Mouse (Mus musculus): Measurements from ENCODE around the gene Carmil2. TPM values are rescaled to one million over a fixed set of nuclear protein-coding genes. Genes with fewer than 3 reads are reported as not detected.

The Carmil2 gene
- polyA plus RNA-seq, 1 experiment from 2014 or later, result 2.8 TPM

DNA sequence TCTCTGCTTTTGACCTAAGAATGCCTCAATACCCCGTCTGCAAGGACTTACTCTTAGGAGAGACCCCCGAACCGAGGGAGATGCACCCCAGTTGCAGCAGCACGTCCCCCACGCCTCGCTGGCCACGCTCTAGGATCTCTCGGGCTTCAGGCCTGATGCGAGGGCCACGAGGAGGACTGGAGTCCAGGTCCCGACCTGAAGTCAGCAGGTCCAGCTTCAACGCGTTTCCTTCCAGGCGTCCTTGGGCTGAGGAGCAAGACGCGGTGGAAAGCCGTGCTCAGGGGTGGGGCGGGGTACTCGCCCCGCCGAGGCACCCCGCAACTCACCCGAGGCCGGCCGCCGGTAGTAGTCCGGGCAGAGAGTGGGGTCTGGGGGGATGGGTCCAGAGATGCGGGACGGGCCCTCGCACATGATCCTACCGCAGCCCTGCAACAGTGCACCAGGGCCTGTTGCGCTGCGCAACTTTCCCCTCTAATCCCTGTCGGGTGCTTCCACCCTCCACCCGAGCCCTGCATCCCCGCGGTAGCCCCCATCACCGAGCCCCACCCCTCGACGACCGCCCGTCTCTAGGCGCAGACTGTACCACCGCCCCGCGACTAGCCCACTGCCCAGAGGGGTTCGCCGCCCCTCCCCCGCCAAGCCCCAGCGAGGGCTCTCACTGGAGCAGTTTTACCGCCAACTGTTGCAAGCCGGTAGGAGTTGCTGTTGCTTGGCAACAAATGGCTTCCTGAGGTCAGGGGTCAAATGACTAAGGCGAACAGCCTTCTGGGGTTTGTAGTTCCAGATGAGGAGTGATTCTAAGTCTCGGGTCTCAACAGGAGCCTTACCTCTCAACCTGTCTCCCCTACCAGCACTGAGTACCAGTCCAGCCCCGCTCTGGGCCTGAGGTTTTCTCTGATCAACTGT lies 21.7 kb downstream of the Carmil2 start, which contains the start of the genes 4933405L10Rik and Enkd1:
TSS of gene 4933405L10Rik (plus strand) at position 158 of the 906 bp plus-strand sequence.
TSS of gene Enkd1 (minus strand) at position 713 of the 906 bp plus-strand sequence.
- Histone ChIP-seq H3K4me2 (replicated peaks) (peak within 1 kb of the TSS; percentile 93), H3K27ac (peak within 1 kb of the TSS; percentile 41), H3K9me3 (no peaks in the 10 kb centered on the region), H3K36me3 (peaks cover 19% of the 10 kb centered on the region), H3K27me3 (no peaks in the 10 kb centered on the region), H3K4me3 (peak within 1 kb of the TSS; percentile 78), H3K4me1 (peaks cover 17% of the 10 kb centered on the region), H3K9ac (peak within 1 kb of the TSS; percentile 79)
- ATAC-seq (ENCODE audit: insufficient number of reproducible peaks, insufficient read depth, low FRiP score, low TSS enrichment), result peak; percentile 75
- WGBS, result 1% methylated on average over 55 of the region's 55 CpGs

DNA sequence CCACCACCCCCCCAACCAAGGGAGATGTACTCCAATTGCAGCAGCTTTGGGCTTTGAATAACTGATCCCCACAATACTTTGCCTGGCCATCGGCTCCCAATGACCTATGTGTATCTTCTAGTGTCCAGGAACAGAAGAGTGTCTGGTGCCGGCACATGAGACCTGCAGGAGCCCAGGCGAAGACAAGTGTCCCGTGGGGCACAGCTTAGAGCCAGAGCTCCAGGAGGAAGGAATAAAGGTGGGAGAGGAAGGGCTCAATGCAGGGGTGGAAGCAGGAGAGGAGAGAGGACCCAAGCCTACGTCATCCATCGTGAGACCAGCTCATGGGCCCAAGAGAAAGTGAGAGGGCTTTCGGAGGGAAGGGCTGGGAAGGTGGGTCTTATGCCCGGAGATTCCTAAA lies 22.6 kb downstream of the Carmil2 start:
- Histone ChIP-seq H3K9me3 (no peaks in the 10 kb centered on the region), H3K4me3 (no peak overlapping the region)
- WGBS, result 91% methylated on average over 8 of the region's 8 CpGs

DNA sequence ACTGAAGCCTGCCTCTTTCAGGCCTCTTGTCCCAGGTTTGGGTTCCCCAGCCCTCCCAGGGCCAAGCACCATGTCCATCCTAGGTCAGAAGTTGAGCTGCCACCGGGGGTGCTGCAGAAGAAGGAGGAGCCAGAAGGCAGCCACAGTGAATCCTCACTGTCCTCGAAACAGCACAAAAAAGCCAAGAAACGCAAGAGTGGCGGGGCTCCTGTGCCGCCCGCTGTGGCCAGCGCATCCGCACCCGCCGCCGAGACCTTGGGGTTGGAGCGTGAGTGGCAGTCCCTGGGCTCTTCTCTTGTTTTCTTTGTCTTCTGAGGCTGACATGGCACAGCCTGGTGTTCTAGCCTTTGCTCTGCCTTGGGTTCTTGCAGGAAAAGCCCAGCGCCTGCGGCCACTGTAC lies 23.2 kb downstream of the Carmil2 start:
- peaks cover 17% of the 10 kb centered on the region for H3K4me1 ChIP-seq
- H3K27me3 ChIP-seq, result no peaks in the 10 kb centered on the region
- H3K4me2 ChIP-seq (replicated peaks), result no peak overlapping the region
- 0 out of 2 replicates have a peak, but pooled peaks cover 3% of the 10 kb centered on the region for H3K36me3 ChIP-seq
- 80% methylated on average over 14 of the region's 14 CpGs for WGBS
- no peak overlapping the region for H3K27ac ChIP-seq
- no peak overlapping the region for H3K9ac ChIP-seq
- ATAC-seq (ENCODE audit: insufficient number of reproducible peaks, insufficient read depth, low FRiP score, low TSS enrichment), result no peak
- no peak overlapping the region for H3K4me3 ChIP-seq
- H3K9me3 ChIP-seq, result no peaks in the 10 kb centered on the region

More for the DNA sequence above, 22.6 kb downstream of the Carmil2 start:
- H3K27ac ChIP-seq, result no peak overlapping the region
- H3K27me3 ChIP-seq, result no peaks in the 10 kb centered on the region
- peaks cover 17% of the 10 kb centered on the region for H3K4me1 ChIP-seq
- peak overlapping the region; percentile 93; the same call in 1 of the 2 replicates for H3K4me2 ChIP-seq (replicated peaks)
- no peak for ATAC-seq (ENCODE audit: insufficient number of reproducible peaks, insufficient read depth, low FRiP score, low TSS enrichment)
- H3K36me3 ChIP-seq, result peaks cover 9% of the 10 kb centered on the region
- H3K9ac ChIP-seq, result no peak overlapping the region

DNA sequence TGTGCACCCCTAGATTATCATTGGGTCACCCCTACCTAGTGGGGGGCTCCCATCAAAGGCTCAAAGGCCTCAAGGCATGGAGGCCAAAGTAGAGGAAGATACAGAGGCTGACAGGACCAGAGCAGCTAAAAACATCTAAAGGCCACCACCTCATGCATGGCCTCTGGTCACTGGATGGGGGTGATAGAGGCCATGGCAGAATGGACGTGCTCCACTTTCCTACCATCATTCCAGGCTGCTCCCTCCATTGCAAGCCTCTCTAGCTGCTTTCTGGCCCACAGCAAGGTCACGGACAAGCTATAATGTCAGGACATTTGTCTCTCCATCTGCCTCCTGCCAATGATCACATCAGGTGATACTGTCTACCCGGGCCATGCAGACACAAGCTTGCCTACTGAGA lies 26.2 kb downstream of the Carmil2 start:
- no peak overlapping the region for H3K4me3 ChIP-seq
- no peaks in the 10 kb centered on the region for H3K9me3 ChIP-seq
- no peak for ATAC-seq (ENCODE audit: insufficient number of reproducible peaks, insufficient read depth, low FRiP score, low TSS enrichment)
- H3K4me1 ChIP-seq, result peaks cover 5% of the 10 kb centered on the region
- WGBS, result 78% methylated on average over 3 of the region's 3 CpGs
- no peak overlapping the region for H3K27ac ChIP-seq
- H3K9ac ChIP-seq, result no peak overlapping the region
- H3K27me3 ChIP-seq, result no peaks in the 10 kb centered on the region
- no peak overlapping the region for H3K4me2 ChIP-seq (replicated peaks)
- H3K36me3 ChIP-seq, result peaks cover 15% of the 10 kb centered on the region

DNA sequence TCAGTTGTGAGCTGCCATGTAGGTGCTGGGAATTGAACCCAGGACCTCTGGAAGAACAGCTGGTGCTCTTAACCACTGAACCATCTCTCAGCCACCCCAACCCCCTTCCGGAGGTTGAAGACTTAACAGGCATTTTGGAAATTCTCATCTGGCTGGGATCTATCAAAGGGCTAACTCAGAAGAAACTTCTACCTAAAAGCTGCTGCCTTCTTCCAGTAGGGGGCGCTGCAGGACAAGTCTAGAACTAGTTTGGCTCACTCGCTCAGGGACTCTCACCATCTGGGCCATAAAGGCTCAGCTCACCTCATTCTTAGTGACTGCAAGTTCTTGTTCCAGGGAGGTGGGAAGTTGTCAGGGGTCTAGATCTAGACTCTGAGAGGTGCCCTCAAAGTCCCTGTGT lies 28.1 kb downstream of the Carmil2 start:
- H3K4me3 ChIP-seq, result no peak overlapping the region
- no peaks in the 10 kb centered on the region for H3K9me3 ChIP-seq
- no peak overlapping the region for H3K27ac ChIP-seq
- no peaks in the 10 kb centered on the region for H3K27me3 ChIP-seq
- H3K4me2 ChIP-seq (replicated peaks), result no peak overlapping the region
- WGBS, result 11% methylated on average over 3 of the region's 3 CpGs
- H3K36me3 ChIP-seq, result peaks cover 16% of the 10 kb centered on the region
- ATAC-seq (ENCODE audit: insufficient number of reproducible peaks, insufficient read depth, low FRiP score, low TSS enrichment), result no peak
- no peaks in the 10 kb centered on the region for H3K4me1 ChIP-seq
- no peak overlapping the region for H3K9ac ChIP-seq

DNA sequence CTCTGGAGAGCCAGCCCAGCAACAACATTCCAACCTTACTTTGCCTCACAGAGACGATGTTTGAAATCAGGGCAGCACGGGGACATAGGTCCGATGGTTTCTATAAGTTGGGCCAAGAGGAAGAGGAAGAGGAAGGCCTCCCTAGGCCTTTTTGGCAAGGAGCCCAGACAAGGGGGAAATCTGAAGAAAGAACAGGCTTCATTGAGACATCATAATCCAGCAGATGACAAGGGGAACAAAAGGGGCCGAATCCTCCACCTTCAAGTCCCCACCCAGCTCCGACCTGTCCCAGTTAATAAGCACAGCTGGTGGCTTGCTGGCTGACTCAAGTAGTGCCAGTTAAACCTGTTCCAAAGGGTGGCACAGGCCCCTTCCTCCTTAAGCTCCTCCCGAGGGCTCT lies 29.0 kb downstream of the Carmil2 start:
- no peak overlapping the region for H3K9ac ChIP-seq
- H3K4me3 ChIP-seq, result no peak overlapping the region
- 79% methylated on average over 6 of the region's 6 CpGs for WGBS
- ATAC-seq (ENCODE audit: insufficient number of reproducible peaks, insufficient read depth, low FRiP score, low TSS enrichment), result no peak
- no peaks in the 10 kb centered on the region for H3K27me3 ChIP-seq
- no peaks in the 10 kb centered on the region for H3K9me3 ChIP-seq
- H3K36me3 ChIP-seq, result peaks cover 16% of the 10 kb centered on the region
- H3K27ac ChIP-seq, result no peak overlapping the region
- no peaks in the 10 kb centered on the region for H3K4me1 ChIP-seq
- H3K4me2 ChIP-seq (replicated peaks), result no peak overlapping the region

DNA sequence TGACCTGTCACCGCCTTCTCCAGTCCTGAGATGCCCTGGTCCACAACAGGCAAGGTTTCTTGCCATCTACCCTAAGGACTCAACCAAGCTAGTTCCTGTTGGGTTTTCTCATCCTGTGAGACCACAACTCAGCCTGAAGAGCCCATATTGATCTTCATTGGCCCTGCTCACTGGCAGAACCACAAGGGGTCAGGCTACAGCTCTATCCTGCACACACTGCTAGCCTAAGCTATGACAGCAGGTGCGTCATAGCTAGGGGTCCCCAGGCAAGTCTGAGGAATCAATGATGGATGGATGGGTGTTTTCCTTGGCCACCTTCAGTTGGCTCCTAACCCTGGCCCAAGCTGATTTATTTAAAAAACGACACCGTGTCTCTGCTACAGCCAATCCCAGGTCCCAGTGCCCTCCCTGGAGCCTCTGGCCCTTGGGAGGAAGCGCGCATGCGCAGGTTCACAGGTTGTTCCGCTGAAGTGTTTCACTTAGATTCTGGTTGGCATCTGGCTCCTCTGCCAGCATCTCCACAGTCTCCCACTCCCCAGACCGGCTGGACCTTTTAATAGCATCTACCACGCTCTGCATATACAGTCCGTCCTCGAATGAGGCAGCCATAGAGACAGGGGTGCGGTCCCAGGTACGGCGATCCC lies 30.4 kb downstream of the Carmil2 start:
- H3K9ac ChIP-seq, result no peak overlapping the region

DNA sequence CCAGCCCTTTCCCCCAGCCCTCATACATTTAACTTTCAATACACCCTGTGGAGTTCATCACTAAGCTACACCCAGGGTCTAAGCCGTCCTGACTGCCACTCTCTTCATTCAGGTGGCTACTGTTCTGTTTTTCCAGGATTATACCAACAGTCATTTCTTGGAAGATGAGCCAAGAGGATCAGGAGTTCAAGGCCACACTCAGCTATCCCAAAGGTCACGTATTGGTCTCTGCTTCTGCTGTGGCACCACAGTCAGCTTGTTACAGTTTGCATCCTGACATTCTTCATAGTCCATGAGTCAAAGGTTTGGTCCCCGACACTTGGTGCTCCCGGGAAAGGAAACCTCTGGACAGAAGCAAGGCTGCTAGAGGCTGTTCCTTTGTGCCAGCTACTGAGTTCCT lies 33.6 kb downstream of the Carmil2 start:
- peaks cover 25% of the 10 kb centered on the region for H3K36me3 ChIP-seq
- H3K9me3 ChIP-seq, result no peaks in the 10 kb centered on the region
- H3K4me1 ChIP-seq, result no peaks in the 10 kb centered on the region
- H3K4me3 ChIP-seq, result no peak overlapping the region
- H3K27me3 ChIP-seq, result no peaks in the 10 kb centered on the region
- ATAC-seq (ENCODE audit: insufficient number of reproducible peaks, insufficient read depth, low FRiP score, low TSS enrichment), result no peak
- H3K27ac ChIP-seq, result no peak overlapping the region
- no peak overlapping the region for H3K4me2 ChIP-seq (replicated peaks)
- H3K9ac ChIP-seq, result no peak overlapping the region
- 80% methylated on average over 4 of the region's 4 CpGs for WGBS

More for the DNA sequence above, 30.4 kb downstream of the Carmil2 start:
- Histone ChIP-seq H3K36me3 (peaks cover 16% of the 10 kb centered on the region), H3K4me1 (no peaks in the 10 kb centered on the region), H3K4me3 (no peak overlapping the region), H3K27ac (no peak overlapping the region), H3K27me3 (no peaks in the 10 kb centered on the region), H3K4me2 (replicated peaks) (no peak overlapping the region), H3K9me3 (no peaks in the 10 kb centered on the region)
- WGBS, result 92% methylated on average over 15 of the region's 15 CpGs
- no peak for ATAC-seq (ENCODE audit: insufficient number of reproducible peaks, insufficient read depth, low FRiP score, low TSS enrichment)

DNA sequence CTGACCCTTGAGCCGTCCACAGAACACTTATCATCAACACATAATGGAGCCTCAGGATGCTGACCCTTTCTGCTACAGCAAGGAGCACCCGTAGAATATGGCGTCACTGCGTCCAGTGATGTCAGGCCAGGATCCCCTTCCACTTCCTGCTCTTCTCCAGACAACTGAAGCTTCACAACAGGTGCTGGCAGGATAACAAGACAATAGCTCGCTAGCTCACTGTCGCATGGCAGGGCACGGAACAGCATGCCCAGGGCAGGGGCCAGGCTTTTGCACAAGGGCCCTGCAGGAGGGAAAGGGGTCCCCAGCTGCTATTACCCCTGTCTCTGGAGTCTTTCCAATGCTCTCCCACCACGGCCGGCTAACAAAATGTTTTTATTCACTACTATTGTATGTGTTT lies 36.8 kb downstream of the Carmil2 start:
- peaks cover 29% of the 10 kb centered on the region for H3K36me3 ChIP-seq
- no peaks in the 10 kb centered on the region for H3K9me3 ChIP-seq
- 88% methylated on average over 9 of the region's 9 CpGs for WGBS
- no peak overlapping the region for H3K4me2 ChIP-seq (replicated peaks)
- no peak overlapping the region for H3K4me3 ChIP-seq
- no peaks in the 10 kb centered on the region for H3K27me3 ChIP-seq
- H3K4me1 ChIP-seq, result no peaks in the 10 kb centered on the region
- no peak overlapping the region for H3K9ac ChIP-seq
- ATAC-seq (ENCODE audit: insufficient number of reproducible peaks, insufficient read depth, low FRiP score, low TSS enrichment), result no peak
- no peak overlapping the region for H3K27ac ChIP-seq

DNA sequence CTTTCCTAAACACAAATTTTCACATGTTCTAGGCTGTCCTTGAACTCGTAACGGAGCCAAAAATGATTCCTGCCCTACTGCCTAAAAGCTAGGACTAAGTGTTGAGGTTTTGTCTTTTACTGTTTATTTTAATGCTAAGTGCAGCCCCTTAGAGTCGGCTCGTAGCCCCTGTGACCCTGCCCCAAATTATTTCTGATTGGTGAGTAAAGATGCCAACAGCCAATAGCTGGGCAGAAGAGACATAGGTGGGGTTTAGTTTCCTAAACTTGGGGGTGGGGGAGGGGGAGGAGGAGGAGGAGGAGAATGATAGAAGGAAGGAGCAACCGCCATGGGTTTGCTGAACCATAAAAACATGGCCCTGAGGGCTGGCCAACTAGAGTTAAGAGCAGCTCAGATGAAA lies 39.7 kb downstream of the Carmil2 start:
- Histone ChIP-seq H3K4me2 (replicated peaks) (no peak overlapping the region), H3K4me3 (no peak overlapping the region), H3K9ac (no peak overlapping the region), H3K27me3 (no peaks in the 10 kb centered on the region), H3K9me3 (no peaks in the 10 kb centered on the region), H3K27ac (no peak overlapping the region), H3K4me1 (no peaks in the 10 kb centered on the region), H3K36me3 (peaks cover 32% of the 10 kb centered on the region)
- 74% methylated on average over 5 of the region's 5 CpGs for WGBS
- no peak for ATAC-seq (ENCODE audit: insufficient number of reproducible peaks, insufficient read depth, low FRiP score, low TSS enrichment)

DNA sequence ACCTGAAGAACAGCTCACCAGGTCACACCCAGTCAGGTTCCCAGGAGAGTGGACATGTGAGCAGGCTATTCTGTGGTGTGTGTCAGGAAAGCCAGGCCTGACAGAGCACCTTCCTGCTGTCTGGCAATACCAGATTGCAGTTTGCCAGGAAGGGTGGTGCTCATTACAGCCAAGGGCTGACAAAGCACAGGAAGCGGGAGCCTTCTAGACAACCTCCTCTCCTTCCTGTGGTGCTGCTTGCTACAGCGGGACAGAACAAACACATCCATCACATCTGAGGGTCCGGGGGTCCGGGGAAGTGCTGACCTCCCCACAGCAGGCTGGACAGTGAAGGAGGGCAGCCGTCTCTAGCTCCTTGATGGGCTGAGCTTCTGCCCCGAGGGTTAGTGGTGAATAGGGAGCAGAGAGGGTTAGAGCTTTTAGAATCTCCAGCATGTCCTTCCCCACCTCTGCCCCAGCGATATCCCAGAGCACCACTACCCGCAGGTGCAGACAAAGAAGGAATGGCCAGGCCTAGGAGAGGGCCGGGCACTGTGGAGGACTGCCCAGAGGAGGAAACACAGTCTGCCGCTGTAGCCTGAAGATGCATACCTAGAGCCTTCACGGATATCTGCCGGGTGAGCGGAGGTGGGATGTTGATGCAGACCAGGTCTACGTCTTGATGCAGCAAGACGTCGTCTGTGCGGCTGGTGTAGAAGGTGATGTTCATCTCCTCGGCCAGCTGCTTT lies 41.5 kb downstream of the Carmil2 start:
- Histone ChIP-seq H3K27ac (no peak overlapping the region), H3K4me3 (no peak overlapping the region), H3K9ac (no peak overlapping the region), H3K27me3 (no peaks in the 10 kb centered on the region), H3K4me1 (no peaks in the 10 kb centered on the region), H3K9me3 (no peaks in the 10 kb centered on the region), H3K4me2 (replicated peaks) (no peak overlapping the region), H3K36me3 (peaks cover 36% of the 10 kb centered on the region)
- WGBS, result 85% methylated on average over 18 of the region's 18 CpGs
- no peak for ATAC-seq (ENCODE audit: insufficient number of reproducible peaks, insufficient read depth, low FRiP score, low TSS enrichment)

Data from embryonic facial prominence, embryonic 12.5 days (tissue).